Mouse (Mus musculus) stomach, postnatal 0 days (tissue): ENCODE results near the gene Gcn1l1.

ENCODE experiments used
- CTCF ChIP-seq: IDR thresholded peaks from 2 replicates; pipeline ENCODE4 v1.5.1; 2016; ENCODE audit warnings: antibody characterized with exemption, low read depth, mild to moderate bottlenecking, moderate library complexity
- EP300 ChIP-seq: optimal IDR thresholded peaks from 2 replicates; pipeline ENCODE3; 2016; ENCODE audit warnings: antibody characterized with exemption

GRCm38 (mm10) chr5:115547421-115547820 is 17.6 kb upstream of the Gcn1l1 start:
- TF ChIP-seq CTCF (no peak), EP300 (no peak)
